Mouse (Mus musculus) urinary bladder, postnatal 25 days (tissue): Measurements from ENCODE around the gene Gm10135.
"Not testable (repeated sequence)": the region's sequence is repeated elsewhere in the genome, so short reads cannot be mapped to it uniquely, and the experiment has no call there.

Source experiments
- DNase-seq: peaks from one replicate; pipeline ENCODE4 v3.0.0; 2022; ENCODE audit warnings: low spot score

The Gm10135 gene

DNA sequence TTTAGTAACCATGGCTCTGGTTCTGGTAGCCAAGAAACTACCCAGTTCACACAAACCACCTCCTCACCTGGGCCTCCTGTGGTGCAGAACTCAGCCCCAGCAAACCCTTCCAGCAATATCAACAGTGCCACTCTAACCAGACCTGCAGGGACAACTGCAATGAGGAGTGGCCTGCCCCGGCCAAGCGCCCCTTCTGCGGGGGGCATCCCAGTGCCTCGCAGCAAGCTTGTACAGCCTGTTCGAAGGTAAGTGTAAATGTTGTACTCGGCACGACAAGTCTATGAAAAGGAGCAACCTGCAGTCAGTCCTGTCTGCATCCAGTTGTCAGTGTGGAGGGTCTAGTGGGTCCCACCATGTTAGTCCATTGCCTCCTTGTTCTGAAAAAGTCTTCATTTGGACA is at the start of gene Gm10135:
Gene Gm10135 (minus strand): TSS at position 101 of the 400 bp plus-strand sequence.
- no peak for DNase-seq

DNA sequence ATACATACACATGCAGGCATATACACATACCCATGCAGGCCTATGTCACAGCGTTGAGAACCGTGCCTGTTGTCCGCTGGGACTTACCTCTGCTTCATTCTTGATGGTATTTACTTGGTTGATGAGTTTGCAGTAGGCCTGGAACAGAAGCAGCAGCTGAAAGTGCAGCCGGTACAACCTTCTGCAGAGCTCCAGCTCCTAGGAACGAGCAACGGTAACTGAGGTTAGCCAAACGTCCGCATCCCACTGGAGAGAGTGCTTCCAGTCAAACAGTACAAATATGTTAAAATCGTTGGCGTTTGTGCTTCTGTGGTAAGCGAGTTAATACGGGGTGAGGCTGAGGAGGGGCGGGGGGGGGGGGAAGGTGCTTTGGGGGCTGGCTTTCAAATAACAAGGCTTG is 49.3 kb upstream of the Gm10135 start:
- DNase-seq: no peak

DNA sequence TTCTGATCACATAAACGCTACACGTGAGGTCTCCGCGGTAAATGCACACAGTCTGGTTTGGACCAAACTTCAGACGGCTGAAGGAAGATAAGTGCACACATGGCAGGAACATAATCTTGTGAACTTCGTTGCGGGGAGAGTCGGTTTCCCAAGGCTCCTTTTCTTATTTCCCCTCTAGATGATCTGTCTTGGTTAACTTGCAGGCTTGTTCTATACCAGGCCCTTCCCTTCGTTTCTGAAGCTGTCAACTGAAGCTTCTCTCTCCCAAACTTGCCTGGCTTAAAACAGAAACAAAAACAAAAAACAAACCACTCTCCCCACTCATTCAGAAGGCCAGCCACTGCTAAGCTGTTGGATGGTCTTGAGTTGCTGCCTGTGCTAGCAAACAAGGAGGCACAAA is 40.2 kb upstream of the Gm10135 start:
- DNase-seq: no peak

DNA sequence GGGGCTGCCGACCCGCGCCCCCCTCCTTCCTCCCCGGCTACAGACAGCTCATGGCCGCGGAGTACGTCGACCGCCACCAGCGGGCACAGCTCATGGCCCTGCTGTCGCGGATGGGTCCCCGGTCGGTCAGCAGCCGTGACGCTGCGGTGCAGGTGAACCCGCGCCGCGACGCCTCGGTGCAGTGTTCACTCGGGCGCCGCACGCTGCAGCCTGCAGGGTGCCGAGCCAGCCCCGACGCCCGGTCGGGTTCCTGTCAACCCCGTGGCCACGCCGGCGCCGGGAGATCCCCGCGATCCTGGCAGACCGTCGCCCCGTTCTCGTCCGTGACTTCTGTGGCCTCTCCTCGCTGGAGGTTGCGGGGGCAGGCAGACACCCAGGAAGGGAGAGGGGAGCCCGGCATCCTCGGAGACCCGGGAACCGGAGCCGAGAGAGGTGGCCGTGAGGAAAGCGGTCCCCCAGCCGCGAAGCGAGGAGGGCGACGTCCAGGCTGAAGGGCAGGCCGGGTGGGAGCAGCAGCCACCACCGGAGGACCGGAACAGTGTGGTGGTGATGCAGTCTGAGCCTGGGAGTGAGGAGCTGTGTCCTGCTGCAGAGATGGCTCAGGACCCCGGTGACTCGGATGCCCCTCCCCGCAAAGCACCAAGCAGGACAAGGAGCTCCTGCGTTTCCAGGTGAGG is 39.2 kb upstream of the Gm10135 start:
- DNase-seq: not testable (repeated sequence)

GRCm38 (mm10) chr5:73012884-73013610 is 38.5 kb upstream of the Gm10135 start:
- DNase-seq: not testable (repeated sequence)

GRCm38 (mm10) chr5:73011806-73012205 is 37.3 kb upstream of the Gm10135 start:
- DNase-seq: not testable (repeated sequence)

GRCm38 (mm10) chr5:73008230-73008629 is 33.7 kb upstream of the Gm10135 start:
- DNase-seq: not testable (repeated sequence)

GRCm38 (mm10) chr5:73007582-73007959 is 33.1 kb upstream of the Gm10135 start:
- DNase-seq: no peak

GRCm38 (mm10) chr5:73006784-73007581 is 32.5 kb upstream of the Gm10135 start, which contains the start of gene Slc10a4:
TSS of gene Slc10a4 (plus strand) at chr5:73006883.
- DNase-seq: no peak

DNA sequence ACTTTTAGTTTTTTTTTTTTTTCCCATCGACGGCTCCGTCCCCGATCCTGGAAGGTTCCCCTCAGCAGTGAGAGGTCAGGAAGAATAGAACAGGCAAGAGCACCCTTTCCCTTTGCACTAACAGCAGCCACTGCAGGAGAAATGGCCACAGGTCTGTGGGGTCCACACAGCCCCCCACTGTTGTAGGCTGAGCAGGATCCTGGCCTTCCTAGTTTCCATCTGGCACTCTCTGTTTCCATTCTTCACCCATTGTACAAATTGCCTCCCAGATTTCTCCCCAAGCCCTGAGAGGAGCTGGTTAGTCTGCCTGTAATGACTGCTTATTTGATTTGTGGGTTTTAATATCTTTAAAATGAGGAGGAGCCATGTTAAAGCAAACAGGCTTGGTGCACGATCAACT is 29.5 kb upstream of the Gm10135 start:
- DNase-seq: no peak

DNA sequence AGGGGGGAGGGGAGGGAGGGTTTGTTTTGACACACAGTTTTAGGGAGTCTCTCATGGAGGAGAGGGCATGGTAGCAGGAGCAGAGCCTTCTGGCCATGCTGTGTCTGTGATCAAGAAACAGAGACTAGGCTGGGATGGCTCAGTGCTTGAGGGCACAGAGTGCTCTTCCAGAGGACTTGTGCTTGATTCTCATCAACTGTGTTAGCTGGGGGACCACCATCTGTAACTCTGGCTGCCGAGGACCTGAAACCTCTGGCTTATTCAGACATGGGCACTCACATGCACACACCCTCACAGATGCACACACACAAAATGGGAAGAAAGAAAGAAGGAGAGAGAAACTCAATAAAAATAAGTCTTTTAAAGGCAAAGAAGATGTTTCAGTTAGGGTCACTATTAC is 24.0 kb upstream of the Gm10135 start:
- not testable (repeated sequence) for DNase-seq

- no peak for DNase-seq
Observed at GRCm38 (mm10) chr5:72995379-72995778, 20.9 kb upstream of the Gm10135 start.

GRCm38 (mm10) chr5:72994928-72995327 is 20.4 kb upstream of the Gm10135 start:
- DNase-seq: no peak

DNA sequence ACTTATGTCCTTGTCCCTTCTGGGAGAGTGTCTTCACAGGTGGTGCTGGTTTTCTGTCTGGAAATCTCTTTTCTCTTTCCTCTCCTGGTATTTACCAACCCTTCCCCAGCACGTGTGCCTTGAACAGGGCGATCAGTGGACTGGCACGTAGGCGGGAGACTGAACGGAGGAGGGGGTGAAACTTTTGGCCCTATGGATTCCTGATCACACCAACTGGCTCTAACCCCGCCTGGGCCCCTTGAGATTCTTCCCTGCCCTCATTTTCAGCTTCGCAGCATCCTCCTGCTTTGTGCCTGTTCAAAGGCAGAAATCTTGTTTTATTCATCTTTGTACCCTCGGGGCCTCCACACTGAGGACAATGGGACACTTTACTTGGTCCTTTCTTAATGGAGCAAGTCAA is 19.9 kb upstream of the Gm10135 start:
- no peak for DNase-seq

DNA sequence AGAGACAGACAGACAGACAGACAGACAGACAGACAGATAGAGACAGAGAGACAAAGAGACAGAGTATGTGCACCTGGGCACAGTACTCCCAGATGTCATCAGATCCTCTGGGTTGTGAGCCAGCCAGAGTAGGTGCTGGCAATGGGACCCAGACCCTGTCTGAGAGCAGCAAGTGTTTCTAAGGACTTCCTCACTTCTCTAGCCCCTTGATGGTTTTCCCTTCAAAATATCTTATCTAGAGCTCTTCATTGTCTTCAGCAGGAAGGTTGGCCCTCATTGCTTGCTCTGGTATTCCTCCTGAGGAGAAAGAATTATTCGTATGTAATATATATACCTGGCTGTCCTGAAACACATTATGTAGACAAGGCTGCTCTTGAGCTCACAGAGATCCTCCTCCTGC is 18.0 kb upstream of the Gm10135 start:
- DNase-seq: no peak

DNA sequence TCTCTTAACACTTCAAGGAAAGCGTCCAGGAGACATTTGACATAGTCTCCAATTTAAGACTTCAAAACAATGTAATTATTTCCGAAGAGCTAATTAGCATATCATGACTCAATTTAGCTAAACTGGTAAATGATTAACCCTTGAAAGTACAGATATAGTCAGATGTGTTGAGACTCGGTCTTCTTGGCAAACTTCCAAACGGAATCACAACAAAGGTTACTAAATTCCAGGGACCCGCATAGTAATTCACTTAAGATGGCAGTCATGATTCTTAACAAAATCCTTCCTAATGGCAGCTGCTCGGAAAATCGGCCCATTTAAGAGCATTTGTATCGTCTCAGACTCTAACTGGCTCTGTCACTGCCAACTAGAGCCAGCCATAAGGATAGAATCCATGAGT is 15.3 kb upstream of the Gm10135 start:
- DNase-seq: no peak

DNA sequence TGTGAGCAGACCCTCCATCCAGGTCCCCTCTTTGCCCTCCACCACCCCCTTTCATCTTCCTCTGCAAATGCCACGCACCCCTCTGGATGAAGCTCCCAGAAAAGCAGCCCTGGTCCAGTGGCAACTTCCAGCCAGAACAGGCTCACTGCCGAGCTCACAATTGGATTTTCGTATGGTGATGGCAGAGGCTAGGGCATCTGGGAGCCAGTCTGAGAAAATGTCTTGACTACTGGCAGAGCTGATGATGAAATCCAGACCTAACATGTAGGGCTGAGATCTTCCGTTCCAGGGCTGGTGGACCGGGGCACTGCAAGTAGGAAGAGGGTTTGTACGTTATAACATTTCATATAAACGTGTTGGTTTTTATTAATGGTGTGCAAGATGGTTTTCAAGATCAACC is 13.3 kb upstream of the Gm10135 start:
- DNase-seq: no peak

- DNase-seq: no peak
Observed at GRCm38 (mm10) chr5:72984091-72984490, 9.6 kb upstream of the Gm10135 start.

GRCm38 (mm10) chr5:72976539-72976938 is 2.0 kb upstream of the Gm10135 start:
- DNase-seq: no peak

GRCm38 (mm10) chr5:72975996-72976395 is 1.5 kb upstream of the Gm10135 start:
- no peak for DNase-seq

- DNase-seq: no peak
Observed at GRCm38 (mm10) chr5:72972934-72973333, 1.6 kb downstream of the Gm10135 start.

GRCm38 (mm10) chr5:72972435-72972834 is 2.1 kb downstream of the Gm10135 start:
- DNase-seq: no peak

DNA sequence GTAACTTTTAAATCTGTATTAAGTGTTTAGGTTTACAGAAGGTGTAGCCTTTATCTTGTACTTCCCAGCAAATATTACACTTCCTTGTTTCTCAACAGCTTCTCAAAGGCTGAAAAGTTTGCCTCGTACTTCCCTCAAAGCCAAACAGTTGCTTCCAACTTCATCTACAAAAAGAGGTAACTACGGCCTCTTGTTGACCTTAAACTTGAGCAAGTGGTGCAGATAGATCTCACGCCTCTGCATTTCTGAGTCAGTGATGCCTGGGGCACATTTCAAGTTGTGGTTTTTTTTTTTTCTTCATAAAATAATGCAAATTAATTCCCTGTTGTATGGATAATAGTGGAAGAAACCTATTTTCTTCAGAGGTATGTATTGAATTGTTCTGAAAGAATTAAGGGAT is 8.8 kb downstream of the Gm10135 start:
- no peak for DNase-seq
